Mouse (Mus musculus) T-helper 17 cell (primary cell): ENCODE measurements at regions not wholly inside any gene's neighbourhood (a gene's known extent, or its start where the extent isn't known, plus 50 kb on each side); places are given as distances from the start of the nearest gene placed in this dataset.

Source experiments
- in situ Hi-C, 2 experiments: fragments of 300-600 bp; cut with MboI, MseI; formaldehyde crosslinking; loops; 1 replicate in 1 of 2; 2 replicates in 1 of 2; pipeline ENCODE4 v1.15.1; 2025; ENCODE audit warnings: high pct_unique_total_duplicates in 2 of 2

GRCm38 (mm10) chr13:53805872-53806271 lies 249.6 kb downstream of the Drd1 start:
- in situ Hi-C loops, result no loop called here

GRCm38 (mm10) chr13:53800978-53801377 lies 254.5 kb downstream of the Drd1 start:
- in situ Hi-C loops, result no loop called here

GRCm38 (mm10) chr13:53788809-53789208 lies 266.7 kb downstream of the Drd1 start:
- in situ Hi-C loops, result no loop called here

- in situ Hi-C loops, result loop anchor here in 1 of 2 experiments (5.0 kb wide), 1 partner anchor 274 kb away; the partner anchor contains the start of gene Drd1
Measured at GRCm38 (mm10) chr13:53783492-53783891, 272.0 kb downstream of the Drd1 start.

GRCm38 (mm10) chr13:53779150-53779549 lies 276.4 kb downstream of the Drd1 start:
- in situ Hi-C loops, result no loop called here

GRCm38 (mm10) chr13:53776421-53776820 lies 279.1 kb downstream of the Drd1 start:
- in situ Hi-C loops, result no loop called here

GRCm38 (mm10) chr13:53775687-53776086 lies 279.8 kb downstream of the Drd1 start:
- in situ Hi-C loops, result no loop called here

GRCm38 (mm10) chr13:53764613-53765243 lies 290.8 kb downstream of the Drd1 start:
- in situ Hi-C loops, result no loop called here

GRCm38 (mm10) chr13:53757576-53758237 lies 284.8 kb upstream of the Msx2 start:
- in situ Hi-C loops, result no loop called here

GRCm38 (mm10) chr13:53756970-53757530 lies 284.2 kb upstream of the Msx2 start:
- in situ Hi-C loops, result no loop called here

- in situ Hi-C loops, result no loop called here
Measured at GRCm38 (mm10) chr13:53755046-53755615, 282.3 kb upstream of the Msx2 start.

- in situ Hi-C loops, result no loop called here
Measured at GRCm38 (mm10) chr13:53753049-53753448, 280.2 kb upstream of the Msx2 start.

GRCm38 (mm10) chr13:53740981-53741380 lies 268.1 kb upstream of the Msx2 start:
- in situ Hi-C loops, result no loop called here

GRCm38 (mm10) chr13:53739127-53739526 lies 266.3 kb upstream of the Msx2 start:
- in situ Hi-C loops, result no loop called here

- in situ Hi-C loops, result no loop called here
Measured at GRCm38 (mm10) chr13:53734944-53735343, 262.1 kb upstream of the Msx2 start.

- in situ Hi-C loops, result no loop called here
Measured at GRCm38 (mm10) chr13:53730259-53730902, 257.5 kb upstream of the Msx2 start.

- in situ Hi-C loops, result no loop called here
Measured at GRCm38 (mm10) chr13:53729848-53730247, 257.0 kb upstream of the Msx2 start.

GRCm38 (mm10) chr13:53726031-53726430 lies 253.2 kb upstream of the Msx2 start:
- in situ Hi-C loops, result no loop called here

GRCm38 (mm10) chr13:53722881-53723280 lies 250.0 kb upstream of the Msx2 start:
- in situ Hi-C loops, result no loop called here

GRCm38 (mm10) chr13:53721038-53721463 lies 248.2 kb upstream of the Msx2 start:
- in situ Hi-C loops, result no loop called here

GRCm38 (mm10) chr13:53717582-53717981 lies 244.7 kb upstream of the Msx2 start:
- in situ Hi-C loops, result no loop called here

- in situ Hi-C loops, result no loop called here
Measured at GRCm38 (mm10) chr13:53717086-53717485, 244.2 kb upstream of the Msx2 start.
